Mouse (Mus musculus): Measurements from ENCODE around the gene Plpp4.

GRCm38 (mm10) chr7:129277751-129278150, 20.9 kb downstream of the Plpp4 start:
- TF ChIP-seq CTCF (IDR thresholded peaks at IDR 0.05; ENCODE audit: borderline replicate concordance, insufficient read depth, low read length) = no peak
- no peak for TF ChIP-seq POLR2A (IDR thresholded peaks at IDR 0.05; ENCODE audit: low read depth, low read length)

Data from embryonic fibroblast, embryonic 13.5 days (primary cell).